Mouse (Mus musculus) kidney, adult 2 months (tissue): ENCODE results near the gene Rcor2.

Source experiments
- CTCF ChIP-seq: fragments of 200-500 bp; conservative IDR thresholded peaks from 2 replicates; pipeline ENCODE4 v1.5.1; 2011; ENCODE audit warnings: low read depth, mild to moderate bottlenecking, control low read depth, low read length, moderate library complexity, mixed read lengths; ENCODE audit not compliant: insufficient read depth, insufficient read length
- POLR2A ChIP-seq: fragments of 200-500 bp; IDR thresholded peaks from one replicate; pipeline ENCODE4 v1.6.1; 2011; ENCODE audit warnings: low read depth, low read length, control low read depth

DNA sequence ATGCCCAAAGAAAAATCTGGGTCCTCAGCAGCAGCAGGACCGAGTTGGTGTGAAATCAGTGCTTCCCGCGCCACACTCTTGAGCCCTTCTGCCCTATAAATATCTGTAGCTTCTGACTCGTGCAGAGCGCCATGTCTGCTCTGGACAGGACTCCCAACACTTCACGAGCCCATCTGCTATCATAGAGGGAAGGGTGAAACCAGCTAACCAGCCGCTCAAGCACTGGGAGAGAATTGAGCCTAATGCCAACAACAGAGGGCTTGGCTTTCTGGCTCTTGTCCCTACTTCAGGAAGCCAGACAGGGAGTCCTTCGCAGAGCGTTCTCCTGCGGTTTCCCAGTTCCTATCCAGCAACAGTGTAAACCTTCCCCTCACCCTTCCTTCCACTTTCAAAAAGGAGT lies 44.2 kb downstream of the Rcor2 start:
- TF ChIP-seq CTCF (no peak), POLR2A (no peak)
